Mouse (Mus musculus) lung, embryonic 16.5 days (tissue): ENCODE data around the gene Comtd1. TPM values are rescaled to one million over a fixed set of nuclear protein-coding genes. Genes with fewer than 3 reads are reported as not detected.

Experiments
- ATAC-seq: fragments of 200-750 bp; cut with Nextera tagmentation; 2 replicates; pipeline ENCODE4 v1.8.0; 2017; ENCODE audit warnings: low read depth, mild to moderate bottlenecking, moderate library complexity
- H3K27ac ChIP-seq: fragments of 300-500 bp; sonication (generic); 2 replicates; pipeline ENCODE4 v1.5.1; 2014; ENCODE audit warnings: mild to moderate bottlenecking, control low read depth, low read length
- H3K27me3 ChIP-seq: fragments of 300-500 bp; sonication (generic); 2 replicates; pipeline ENCODE4 v1.6.1; 2014; ENCODE audit warnings: low read depth, low read length, mixed read lengths; ENCODE audit not compliant: control insufficient read depth, insufficient read depth
- H3K36me3 ChIP-seq: fragments of 300-500 bp; sonication (generic); 2 replicates; pipeline ENCODE4 v1.6.1; 2014; ENCODE audit warnings: low read length; ENCODE audit not compliant: control insufficient read depth, insufficient read depth
- H3K4me1 ChIP-seq: fragments of 300-500 bp; sonication (generic); replicated peaks from 2 replicates; pipeline ENCODE4 v1.6.1; 2014; ENCODE audit warnings: low read length, mixed read lengths; ENCODE audit not compliant: control insufficient read depth, insufficient read depth
- H3K4me2 ChIP-seq: fragments of 300-500 bp; sonication (generic); 2 replicates; pipeline ENCODE4 v1.6.1; 2014; ENCODE audit warnings: low read depth, low read length, control low read depth
- H3K4me3 ChIP-seq: fragments of 300-500 bp; sonication (generic); 2 replicates; pipeline ENCODE4 v1.5.1; 2014; ENCODE audit warnings: mild to moderate bottlenecking, low read length, control low read depth
- H3K9ac ChIP-seq: fragments of 300-500 bp; sonication (generic); 2 replicates; pipeline ENCODE4 v1.6.1; 2014; ENCODE audit warnings: low read length, control low read depth
- H3K9me3 ChIP-seq: fragments of 300-500 bp; sonication (generic); 2 replicates; pipeline ENCODE4 v1.6.1; 2016; ENCODE audit warnings: low read length; ENCODE audit not compliant: control insufficient read depth
- WGBS: fragments of 180-500 bp; shearing (Covaris S2); extraction: QIAGEN DNeasy Blood & Tissue Kit; methylation state at CpG from one replicate; pipeline ENCODE4 v1.1.7; 2014; 5-methylcytosine and 5-hydroxymethylcytosine counted together
- polyA plus RNA-seq: library from polyadenylated mRNA; unstranded; fragments of >200 nt; fragmentation: Nextera tagmentation; extraction: Ambion mirVana; gene quantifications from 2 replicates; pipeline ENCODE4 v1.2.1, GENCODE M21; 2015

Comtd1 gene
- polyA plus RNA-seq, 1 experiment from 2014 or later = 17.5 TPM

DNA sequence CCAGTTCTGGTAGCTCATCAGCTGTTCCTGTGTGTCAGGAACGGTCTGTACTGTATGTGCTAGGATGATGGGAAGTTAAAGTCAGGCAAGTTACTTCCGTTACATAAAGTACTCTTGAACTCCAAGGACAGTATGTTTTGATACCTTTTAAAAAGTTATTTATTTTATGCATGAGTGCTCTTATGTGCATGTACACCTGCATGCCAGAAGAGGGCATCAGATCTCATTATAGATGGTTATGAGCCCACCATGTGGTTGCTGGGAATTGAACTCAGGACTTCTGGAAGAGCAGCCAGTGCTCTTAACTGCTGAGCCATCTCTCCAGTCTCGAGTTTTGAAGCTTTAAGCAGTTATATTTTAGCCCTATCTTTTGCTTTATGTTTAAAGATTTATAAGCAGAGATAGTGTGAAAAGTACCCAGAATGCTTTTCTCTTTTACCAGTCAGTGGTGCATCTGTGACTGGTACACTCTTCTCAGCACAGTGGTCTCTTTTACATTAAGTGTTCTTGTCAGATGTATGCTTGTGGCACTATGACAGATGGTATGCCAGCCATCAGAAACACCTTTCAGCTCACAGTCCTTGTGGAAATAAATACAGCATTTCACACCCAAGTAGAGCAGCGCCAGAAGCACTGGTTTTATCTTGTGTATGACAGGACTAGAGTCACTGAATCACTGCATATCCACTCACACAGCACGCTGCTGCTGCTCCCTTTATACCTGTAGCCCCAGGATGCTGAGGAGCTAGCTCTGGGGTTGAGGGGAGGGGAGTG, 6.8 kb downstream of the Comtd1 start:
- Histone ChIP-seq H3K9me3 (no peaks in the 10 kb centered on the region), H3K27ac (no peak overlapping the region), H3K4me2 (no peak overlapping the region), H3K4me1 (peaks cover 3% of the 10 kb centered on the region), H3K27me3 (no peaks in the 10 kb centered on the region), H3K36me3 (peaks cover 68% of the 10 kb centered on the region), H3K4me3 (no peak overlapping the region), H3K9ac (no peak overlapping the region)
- no peak for ATAC-seq
- 75% methylated on average over 5 of the region's 5 CpGs for WGBS

DNA sequence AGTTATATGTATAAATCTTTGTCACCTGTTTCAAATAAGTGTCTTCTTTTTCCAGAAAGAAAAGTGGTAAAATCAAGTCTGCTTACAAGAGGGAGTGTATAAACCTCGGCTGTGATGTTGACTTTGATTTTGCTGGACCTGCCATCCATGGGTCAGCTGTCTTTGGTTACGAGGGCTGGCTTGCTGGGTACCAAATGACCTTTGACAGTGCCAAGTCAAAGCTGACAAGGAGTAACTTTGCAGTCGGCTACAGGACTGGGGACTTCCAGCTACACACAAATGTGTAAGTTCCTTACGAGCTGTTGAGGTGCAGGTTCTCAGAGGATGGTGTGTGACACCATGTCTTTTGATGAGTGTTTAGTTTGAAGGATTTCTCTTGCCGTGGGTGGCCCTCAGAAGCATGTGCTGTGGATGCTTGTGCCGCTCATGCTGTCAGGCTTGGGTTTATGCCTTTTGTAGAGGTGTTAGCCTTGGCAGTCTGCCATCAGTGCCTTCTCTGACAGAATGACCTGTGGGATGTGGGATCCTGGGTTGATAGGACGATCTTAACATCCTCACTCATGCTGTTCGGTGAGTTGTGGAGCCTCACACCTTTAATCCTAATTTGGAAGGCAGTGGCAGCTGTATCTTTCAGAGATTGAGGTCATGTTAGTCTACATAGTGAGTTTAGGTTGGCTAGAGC, 10.3 kb downstream of the Comtd1 start:
- peaks cover 69% of the 10 kb centered on the region for H3K36me3 ChIP-seq
- H3K9me3 ChIP-seq = no peaks in the 10 kb centered on the region
- no peak for ATAC-seq
- peaks cover 2% of the 10 kb centered on the region; the same call in 1 of the 2 replicates for H3K4me1 ChIP-seq
- H3K4me3 ChIP-seq = no peak overlapping the region
- no peak overlapping the region for H3K4me2 ChIP-seq
- WGBS = 49% methylated on average over 8 of the region's 8 CpGs
- H3K9ac ChIP-seq = no peak overlapping the region
- H3K27ac ChIP-seq = no peak overlapping the region
- no peaks in the 10 kb centered on the region for H3K27me3 ChIP-seq

DNA sequence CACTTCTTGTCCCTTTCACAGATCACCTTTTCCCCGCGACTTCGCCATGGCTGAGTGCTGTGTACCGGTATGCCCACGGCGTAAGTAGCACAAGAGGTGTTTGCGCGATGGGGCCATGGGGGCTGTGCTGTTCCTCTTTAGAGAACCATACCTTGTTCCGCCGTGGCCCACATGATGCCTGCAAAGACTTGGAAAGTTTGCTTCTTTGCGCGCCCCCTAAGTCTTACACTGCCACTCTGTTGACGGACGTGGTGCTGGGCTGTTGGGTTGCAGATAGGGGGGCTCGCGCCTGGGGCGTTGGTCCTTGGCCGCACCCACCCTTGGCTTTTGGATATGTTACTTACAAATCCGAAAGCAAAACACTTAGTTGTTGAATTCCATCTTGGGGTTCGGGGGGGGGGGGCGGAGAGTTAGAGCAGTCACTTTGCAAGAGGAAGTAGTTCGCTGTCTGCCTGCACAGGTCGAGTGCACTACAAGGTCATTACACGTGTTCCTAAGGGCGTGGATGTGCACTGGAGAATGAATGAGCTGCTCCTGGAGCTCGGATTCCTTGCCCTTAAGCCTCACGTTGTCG, 16.9 kb downstream of the Comtd1 start:
- Histone ChIP-seq H3K4me2 (peak overlapping the region; percentile 77), H3K4me3 (peak overlapping the region; percentile 99), H3K9me3 (no peaks in the 10 kb centered on the region), H3K27me3 (no peaks in the 10 kb centered on the region), H3K27ac (peak overlapping the region; percentile 98), H3K9ac (peak overlapping the region; percentile 97), H3K4me1 (peaks cover 16% of the 10 kb centered on the region), H3K36me3 (peaks cover 16% of the 10 kb centered on the region)
- WGBS = under 1% methylated on average over 28 of the region's 28 CpGs
- no peak; the same call in 1 of the 2 replicates for ATAC-seq

DNA sequence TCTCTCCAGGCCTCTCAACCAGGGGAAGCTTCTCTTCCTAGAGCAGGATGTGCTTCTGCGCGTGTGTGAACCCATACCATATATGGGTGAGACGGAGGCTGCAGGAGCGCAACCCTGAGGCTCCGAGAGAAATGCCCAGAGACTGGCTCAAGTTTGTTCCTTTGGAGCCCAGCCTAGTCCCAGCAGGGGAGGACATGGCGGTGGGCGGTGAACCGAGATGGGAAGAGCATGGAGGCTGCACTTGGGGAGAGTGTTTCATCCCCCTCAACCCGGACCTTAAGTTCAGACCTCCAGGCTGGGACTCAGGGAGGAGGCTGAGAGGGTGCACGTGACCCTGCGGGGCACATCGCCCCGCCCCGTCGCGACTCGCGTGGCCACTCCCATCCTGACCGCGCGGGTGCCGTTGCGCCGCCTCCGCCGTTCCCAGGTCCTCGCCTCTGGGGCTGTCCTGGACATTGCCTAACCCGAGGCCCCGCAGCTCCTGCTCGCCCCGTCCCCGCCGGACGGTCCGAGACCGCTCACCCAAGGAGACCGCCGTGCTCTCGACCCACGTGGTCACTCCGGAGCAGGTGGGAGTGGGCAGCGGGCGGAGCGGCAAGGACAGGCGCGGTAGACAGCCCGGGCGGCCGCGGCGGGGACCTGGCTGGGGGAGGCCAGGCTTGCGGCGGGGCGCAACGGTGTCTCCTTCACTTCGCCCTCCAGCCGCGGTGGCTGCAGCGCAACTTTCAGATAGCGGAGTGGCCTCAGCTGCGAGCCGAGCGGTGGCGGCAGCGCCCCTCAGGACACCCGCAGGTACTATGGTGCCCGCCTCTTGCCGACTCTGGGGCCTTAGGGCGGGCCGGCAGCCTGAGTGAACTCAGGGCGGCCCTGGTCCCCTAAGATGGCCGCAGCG, 17.7 kb downstream of the Comtd1 start:
- H3K27me3 ChIP-seq = no peaks in the 10 kb centered on the region
- H3K4me1 ChIP-seq = peaks cover 21% of the 10 kb centered on the region
- WGBS = under 1% methylated on average over 73 of the region's 73 CpGs
- peak overlapping the region; percentile 77 for H3K4me2 ChIP-seq
- H3K27ac ChIP-seq = peak overlapping the region; percentile 98
- H3K4me3 ChIP-seq = peak overlapping the region; percentile 99
- H3K9me3 ChIP-seq = no peaks in the 10 kb centered on the region
- H3K36me3 ChIP-seq = peaks cover 10% of the 10 kb centered on the region
- ATAC-seq = peak; percentile 99
- H3K9ac ChIP-seq = peak overlapping the region; percentile 97

DNA sequence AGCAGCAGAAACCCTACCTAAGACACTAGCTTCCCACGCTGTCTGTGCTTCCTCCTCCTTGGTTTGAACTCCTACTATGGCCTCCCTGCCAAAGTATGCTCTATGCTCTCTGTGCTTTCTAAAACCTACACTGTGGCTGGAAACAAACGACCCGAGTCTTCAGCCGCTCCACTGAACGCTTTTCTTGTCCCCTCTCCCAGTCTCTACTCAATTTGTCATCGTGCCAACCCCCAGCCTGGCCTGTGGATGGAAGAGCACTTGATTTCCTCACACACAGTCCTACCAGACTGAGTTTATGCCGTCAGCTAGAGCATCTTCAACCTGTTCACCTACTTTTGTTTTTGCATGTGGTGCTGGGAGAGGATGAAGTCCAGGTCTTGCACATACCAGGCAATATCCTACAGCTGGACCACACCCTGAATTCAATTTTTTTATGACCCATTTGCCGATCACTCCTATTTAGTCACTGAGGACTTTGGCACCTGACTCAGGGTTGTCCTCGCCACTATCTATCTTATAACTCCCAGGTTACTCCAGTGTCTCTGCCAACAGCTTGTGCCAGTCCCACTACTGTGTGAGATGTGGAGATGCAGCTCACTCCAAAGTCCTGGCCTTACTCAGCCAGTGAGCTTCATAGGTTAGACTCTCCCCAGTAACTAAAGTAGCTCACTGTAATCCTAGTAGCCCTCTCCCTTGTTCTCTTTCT, 22.8 kb downstream of the Comtd1 start:
- ATAC-seq = no peak
- Histone ChIP-seq H3K36me3 (no peaks in the 10 kb centered on the region), H3K4me2 (no peak overlapping the region), H3K9ac (no peak overlapping the region), H3K9me3 (no peaks in the 10 kb centered on the region), H3K4me1 (peaks cover 30% of the 10 kb centered on the region), H3K27me3 (no peaks in the 10 kb centered on the region), H3K27ac (no peak overlapping the region), H3K4me3 (no peak overlapping the region)
- WGBS = 67% methylated on average over 9 of the region's 9 CpGs

DNA sequence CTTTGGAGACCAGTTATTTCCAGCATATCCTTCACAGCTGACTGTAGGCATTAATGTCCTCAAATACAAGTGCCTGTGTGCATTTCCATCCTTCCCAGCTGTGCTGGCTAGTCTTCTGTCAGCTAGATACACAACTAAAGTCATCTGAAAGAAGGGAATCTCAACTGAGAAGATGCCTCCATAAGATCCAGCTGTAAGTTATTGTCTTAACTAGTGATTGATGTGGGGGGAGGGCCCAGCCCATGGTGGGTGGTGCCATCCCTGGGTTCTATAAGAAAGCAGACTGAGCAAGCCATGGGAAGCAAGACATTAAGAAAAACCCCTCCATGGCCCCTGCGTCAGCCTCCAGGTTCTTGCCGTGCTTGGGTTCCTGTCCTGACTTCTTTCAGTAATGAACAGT, 23.8 kb downstream of the Comtd1 start, which contains the start of gene Vdac2:
Vdac2 (plus strand) TSS at position 301 of the 400 bp plus-strand sequence.
- ATAC-seq = no peak
- WGBS = 77% methylated on average over 2 of the region's 2 CpGs
- Histone ChIP-seq H3K36me3 (no peaks in the 10 kb centered on the region), H3K9ac (no peak within 1 kb of the TSS), H3K4me1 (peaks cover 30% of the 10 kb centered on the region), H3K9me3 (no peaks in the 10 kb centered on the region), H3K27ac (peak within 1 kb of the TSS; percentile 90), H3K4me3 (no peak within 1 kb of the TSS), H3K27me3 (no peaks in the 10 kb centered on the region), H3K4me2 (no peak within 1 kb of the TSS)

DNA sequence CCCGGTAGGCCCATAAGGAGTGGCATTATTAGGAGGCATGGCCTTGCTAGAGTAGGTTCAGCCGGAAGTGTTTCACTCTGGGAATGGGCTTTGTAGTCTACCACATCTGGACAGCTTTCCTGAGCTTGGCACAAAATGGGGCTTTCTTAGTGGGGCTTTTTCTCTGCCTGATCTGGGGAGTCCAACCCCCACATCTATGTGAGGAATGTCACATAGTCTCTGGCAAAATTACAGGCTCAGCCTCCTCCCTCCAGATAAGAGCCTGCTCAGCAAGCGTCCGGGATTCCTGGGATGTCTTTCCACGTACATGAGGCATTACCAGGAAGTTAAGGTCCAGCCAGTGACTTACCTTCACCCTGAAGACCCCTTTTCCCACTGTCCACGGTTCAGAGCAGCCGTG, 24.9 kb downstream of the Comtd1 start:
- Histone ChIP-seq H3K4me3 (no peak overlapping the region), H3K36me3 (no peaks in the 10 kb centered on the region), H3K9me3 (no peaks in the 10 kb centered on the region), H3K4me2 (no peak overlapping the region), H3K9ac (no peak overlapping the region), H3K4me1 (peaks cover 30% of the 10 kb centered on the region), H3K27ac (peak overlapping the region; percentile 90), H3K27me3 (no peaks in the 10 kb centered on the region)
- 40% methylated on average over 7 of the region's 7 CpGs for WGBS
- ATAC-seq = no peak

DNA sequence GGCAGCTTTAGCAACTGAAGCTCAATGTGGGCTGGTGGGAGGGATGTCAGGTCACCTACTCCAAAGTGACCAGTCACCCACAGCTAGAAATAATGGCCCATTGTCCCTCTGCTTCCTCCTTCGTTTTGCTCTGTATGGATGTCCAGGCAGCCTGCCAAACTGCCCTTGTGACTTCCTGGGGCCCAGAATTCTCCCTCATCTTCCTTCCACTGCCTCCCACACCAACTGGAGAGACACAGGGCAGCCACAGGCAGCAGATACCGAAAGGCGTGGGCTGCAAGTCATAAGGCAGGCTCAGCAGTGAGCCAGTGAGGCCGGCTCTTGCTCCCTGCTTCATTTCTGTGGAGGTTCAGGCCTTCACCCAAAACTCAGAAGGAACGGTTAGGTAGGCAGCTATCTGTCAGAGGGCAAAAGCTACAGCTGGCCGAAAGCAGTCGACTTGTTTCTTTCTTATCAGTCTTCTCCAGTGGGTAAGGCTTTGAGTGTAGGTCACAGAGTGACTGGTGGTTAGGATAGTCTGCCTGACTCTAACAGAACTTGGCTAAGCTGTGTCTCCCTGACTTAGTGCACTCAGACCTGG, 25.9 kb downstream of the Comtd1 start:
- Histone ChIP-seq H3K9ac (peak overlapping the region; percentile 36; the same call in 1 of the 2 replicates), H3K27ac (peak overlapping the region; percentile 90), H3K36me3 (no peaks in the 10 kb centered on the region), H3K4me3 (no peak overlapping the region), H3K27me3 (no peaks in the 10 kb centered on the region), H3K4me1 (peaks cover 30% of the 10 kb centered on the region), H3K4me2 (peak overlapping the region; percentile 25; the same call in 1 of the 2 replicates), H3K9me3 (no peaks in the 10 kb centered on the region)
- ATAC-seq = peak; percentile 84
- WGBS = 13% methylated on average over 7 of the region's 7 CpGs
